Mouse (Mus musculus): Measurements from ENCODE around the gene Card9.
A peak's percentile ranks its signal among the peaks of the same experiment; 100 is the strongest.
"Not testable (repeated sequence)": the region's sequence is repeated elsewhere in the genome, so short reads cannot be mapped to it uniquely, and the experiment has no call there.

Card9 gene

DNA sequence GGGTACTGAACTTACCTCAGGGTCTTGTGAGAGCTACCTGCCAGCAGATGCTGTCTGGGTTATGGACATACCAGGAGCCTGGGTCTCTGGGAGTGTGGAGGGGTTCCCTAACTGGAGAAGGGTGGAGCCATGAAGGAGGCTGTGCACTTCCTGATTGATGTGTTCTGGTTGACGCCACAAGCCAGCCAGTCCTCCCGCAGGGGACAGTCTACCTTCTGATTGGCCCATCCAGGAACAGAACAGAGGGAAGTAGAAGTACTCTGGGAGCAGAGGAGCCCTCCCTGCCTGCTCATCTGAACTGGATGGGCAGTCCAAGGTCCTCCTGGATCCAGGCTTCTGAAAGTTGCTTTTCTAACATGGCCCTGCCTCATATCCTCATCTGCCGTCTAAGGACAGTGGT is at the start of gene Card9:
Gene Card9 (minus strand): TSS at position 147 of the 400 bp plus-strand sequence.
- peak; percentile 55 for DNase-seq

DNA sequence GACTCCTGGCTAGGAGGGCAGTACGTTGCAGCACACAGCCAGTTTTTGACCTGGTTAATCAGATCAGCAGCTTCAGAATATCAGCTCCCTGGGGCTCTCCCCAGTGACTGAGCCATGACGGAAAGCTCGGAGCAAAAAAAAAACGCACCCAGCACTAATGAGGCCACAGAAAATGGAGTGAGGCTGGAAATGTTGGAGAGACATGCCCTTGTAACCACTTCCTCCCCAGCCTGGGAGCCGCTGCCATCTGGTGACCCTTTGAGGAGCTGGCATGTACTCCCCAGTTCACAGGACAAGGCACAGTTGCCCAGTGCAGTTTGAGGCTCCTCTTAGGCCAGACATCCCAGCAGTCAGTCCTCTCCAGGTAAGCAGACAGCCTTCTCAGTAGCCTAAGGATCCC is 49.4 kb upstream of the Card9 start:
- DNase-seq: no peak

DNA sequence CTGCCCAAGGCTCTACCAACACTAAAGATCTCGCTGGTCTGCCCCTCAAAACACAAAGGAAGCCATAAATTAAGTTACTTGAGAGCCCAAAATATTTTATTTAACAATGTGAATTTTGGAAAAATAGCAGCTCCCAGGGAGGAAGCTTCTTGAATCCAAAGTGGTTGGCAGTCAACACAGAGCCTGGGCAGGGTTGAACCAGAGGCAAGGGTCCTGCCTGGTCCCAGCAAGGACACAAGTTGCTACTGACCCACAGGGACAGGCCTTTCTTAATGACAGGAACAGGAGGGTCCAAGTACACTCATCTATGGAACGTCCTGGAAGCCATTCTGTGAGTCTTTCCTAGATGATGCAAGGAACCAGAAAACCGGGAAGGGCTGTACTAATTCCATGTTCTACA is 48.6 kb upstream of the Card9 start:
- DNase-seq: no peak

DNA sequence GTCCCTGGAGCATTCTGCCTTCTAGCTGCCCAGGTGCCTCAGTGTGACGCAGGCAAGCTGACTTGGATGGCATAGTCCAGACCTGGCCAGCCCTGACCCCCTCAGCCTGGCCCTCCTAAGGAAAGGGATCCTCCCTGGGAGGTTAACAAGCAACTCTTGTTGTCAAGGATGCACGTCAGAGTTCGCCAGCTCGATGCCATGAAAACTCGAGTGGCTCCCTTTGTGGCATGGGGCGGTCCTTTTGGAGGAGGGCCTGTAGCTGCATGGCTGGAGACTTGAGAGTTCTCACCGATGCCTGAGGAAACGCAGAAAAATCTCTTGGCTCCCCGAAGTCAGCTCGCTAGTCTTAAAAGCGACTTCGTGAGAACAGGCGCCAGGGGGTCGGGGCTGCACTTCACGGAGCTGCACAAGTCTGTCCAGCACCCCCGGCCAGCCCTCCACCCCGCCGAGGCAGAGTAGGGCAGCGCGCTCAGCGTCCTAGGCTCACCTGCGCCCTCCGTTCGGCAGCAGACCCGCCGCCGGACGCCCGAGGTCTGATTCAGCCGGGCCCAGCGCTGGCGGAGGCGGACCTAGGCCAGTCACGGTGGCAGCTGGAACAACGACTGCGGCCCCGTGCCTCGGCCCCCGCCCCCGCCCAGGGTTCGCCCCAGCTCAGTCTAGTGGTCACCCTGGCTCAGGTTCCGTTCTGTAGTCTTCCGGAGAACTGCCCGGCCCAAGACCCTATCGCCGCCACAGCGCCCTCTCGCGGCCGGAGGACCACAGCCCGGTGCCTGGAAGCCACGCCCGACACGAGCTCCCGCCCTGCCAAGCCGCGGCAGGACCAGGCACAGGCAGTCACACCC is 48.0 kb upstream of the Card9 start, which contains the start of gene Inpp5e:
Gene Inpp5e (minus strand): TSS at position 689 of the 842 bp plus-strand sequence.
- peak; percentile 97 to 99 for DNase-seq

DNA sequence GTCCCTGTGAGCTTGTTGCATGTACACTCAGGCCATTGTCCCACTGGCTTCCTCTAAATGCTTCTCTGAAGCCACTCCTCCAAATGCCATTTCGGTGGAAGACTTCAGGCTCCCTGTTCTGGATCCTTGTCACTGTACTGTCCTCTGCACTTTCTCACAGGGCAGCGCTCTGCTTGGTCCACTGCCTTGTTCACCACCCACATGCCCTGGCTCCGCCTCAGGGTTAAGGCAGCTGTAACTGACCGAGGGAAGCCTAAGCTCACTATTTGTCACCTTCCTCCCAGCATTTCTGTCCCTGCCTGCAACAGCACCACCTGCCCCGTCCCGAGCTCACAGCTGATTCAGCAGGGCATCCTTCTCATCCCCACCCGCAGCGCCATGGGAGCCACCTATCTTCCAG is 42.6 kb upstream of the Card9 start:
- DNase-seq: no peak

DNA sequence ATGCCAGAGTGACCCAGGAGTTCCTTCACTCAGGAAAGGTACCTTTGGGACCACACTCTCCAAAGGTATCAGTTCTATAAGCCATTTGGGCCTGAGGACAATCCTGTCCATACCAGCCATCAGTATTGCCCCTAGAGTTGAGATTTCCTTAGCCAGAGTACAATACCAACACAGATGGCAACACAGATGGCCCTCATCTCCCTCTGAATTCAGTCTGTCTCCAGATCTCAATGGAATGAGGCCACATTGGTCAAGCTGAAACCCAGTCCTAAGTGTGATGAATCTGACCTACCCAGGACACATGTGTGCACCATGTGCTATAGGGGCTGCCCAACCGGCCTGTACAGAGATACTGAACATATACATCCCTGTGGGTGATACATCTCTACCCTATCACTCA is 41.5 kb upstream of the Card9 start:
- DNase-seq: no peak

DNA sequence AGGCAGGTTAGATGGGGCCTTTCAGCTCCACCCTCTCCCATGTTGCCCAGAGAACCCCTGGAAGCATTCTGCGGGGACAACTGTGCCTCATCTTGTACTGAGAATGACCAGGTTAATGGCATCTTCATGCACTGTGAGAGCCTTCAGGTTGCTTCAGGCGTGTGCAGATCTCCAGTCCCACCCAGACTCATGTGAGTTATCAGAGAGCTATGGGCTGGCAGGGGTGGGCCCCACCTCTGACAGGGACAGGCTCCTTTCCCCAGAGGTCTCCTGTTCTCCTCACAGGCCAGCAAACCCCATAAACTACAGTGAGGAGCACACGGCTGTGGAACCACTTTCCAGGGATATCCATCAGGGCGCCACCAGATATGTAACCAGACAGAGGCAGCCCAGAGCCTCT is 40.3 kb upstream of the Card9 start:
- DNase-seq: no peak

DNA sequence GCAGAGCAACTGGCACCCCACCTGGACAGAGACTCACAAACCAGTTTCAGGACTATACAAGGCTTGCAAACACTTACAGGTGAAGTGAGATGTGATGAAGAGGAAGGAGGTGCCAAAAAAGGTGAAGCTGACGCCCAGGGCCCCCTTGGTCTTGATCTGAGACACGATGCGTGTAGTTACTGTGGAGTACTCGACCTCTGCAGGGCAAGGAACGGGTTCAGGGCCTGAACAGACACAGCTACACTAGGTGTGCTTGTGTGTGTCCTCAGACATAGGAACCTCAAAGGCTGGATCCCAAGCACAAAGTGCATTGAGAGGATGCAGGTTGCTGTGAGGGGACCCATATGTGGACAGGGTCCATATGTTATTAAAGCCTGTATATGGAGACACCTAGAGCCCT is 39.6 kb upstream of the Card9 start:
- DNase-seq: no peak

DNA sequence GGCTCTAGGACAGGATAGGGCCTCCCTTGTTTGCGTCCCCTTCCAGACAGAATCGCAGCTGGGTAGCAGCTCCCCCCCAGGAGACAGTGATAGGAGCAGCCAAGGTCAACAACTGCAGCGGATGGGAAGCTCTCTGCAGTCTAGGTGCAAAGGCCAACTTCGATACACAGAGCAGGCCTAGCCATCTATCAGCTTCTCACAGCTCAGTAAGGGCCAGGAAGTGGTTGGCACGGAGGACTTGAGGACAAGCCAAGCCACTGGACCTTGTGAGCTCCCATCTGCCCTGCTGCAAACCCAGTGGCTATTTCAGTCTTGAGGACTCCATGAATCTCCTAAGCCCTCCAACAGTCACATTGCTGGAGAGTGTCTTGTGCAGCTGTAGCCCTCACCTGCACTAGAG is 38.9 kb upstream of the Card9 start:
- no peak for DNase-seq

DNA sequence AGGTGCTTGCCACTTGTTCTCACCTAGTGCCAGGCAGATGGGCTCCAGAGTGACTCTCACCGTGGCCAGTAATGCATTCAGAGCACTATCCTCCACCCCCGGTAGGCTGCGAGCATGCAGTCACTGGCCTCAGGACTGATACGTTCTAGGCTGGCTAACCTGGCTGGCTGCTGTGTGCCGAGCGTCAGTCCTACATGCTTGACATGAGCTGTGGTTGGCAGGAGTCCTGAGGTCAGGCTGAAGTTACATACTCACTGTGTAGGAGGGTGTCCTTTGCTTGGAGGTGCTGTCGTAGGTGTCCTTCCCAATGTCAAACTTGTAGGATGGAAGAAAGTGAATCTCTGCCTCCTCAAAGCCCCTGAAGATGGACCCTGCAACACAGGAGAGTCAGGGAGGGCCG is 38.3 kb upstream of the Card9 start:
- no peak for DNase-seq

DNA sequence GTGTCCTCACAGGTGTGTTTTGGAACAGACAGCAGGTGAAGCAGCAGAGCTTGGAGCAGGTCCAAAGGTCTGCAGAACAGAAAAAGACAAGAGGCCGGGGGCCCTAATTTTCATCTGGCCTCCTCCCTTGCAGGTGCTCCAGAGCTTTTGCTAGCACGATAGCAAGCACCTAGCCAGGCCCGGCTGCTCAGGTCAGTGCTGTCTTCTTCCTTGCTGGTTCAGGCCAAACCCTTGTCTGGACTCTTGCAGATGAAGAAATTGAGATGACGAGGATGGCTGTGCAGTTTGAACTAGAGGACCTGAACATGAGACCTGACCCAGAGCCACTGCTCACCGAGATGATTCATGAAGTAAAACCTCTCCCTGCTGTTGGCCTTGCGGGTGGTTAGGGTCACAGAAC is 30.9 kb upstream of the Card9 start:
- DNase-seq: no peak

DNA sequence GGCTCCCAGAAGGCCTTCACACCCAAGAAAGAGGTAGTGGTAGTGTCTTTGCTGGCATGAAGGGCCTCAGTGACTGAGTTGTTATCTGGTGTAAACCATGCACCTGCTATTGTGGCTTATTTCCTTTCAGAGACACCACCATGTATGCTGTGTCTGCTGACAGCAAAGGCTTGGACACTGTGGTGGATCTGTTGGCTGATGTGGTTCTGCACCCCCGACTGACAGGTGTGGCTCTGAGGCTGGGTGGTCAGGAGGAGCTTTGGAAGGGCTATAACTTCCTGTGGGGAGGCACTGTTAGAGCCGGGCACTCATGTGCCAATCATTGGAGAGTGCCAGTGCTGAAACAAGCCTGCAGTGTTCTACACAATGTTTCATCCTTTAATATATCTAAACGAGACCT is 30.2 kb upstream of the Card9 start:
- no peak for DNase-seq

DNA sequence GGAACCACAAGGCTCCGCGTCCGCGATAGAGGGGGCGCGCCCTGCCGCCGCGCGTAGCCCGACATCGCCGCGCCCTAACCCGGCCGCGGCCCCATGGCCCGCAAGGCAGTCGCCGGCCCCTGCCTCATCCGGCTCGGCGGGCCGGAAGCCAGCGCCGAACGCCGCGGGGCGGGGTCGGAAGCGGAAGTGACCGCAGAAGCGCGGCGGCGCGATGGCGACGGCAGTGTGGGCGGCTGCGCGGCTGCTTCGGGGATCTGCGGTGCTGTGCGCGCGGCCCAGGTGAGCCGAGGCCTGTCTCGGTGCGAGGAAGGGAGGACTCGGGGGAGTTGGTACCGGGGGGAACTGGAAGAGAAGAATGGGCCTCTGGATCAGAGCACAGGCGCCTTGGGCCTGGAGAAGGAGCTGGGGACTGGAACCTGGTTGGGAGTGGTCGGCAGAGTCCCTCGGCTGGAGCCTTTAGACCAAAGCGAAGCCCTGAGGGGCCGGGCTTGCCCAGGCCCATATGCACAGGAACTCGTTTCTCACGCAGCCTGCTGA is 28.5 kb upstream of the Card9 start, which contains the start of the genes Entr1 and Pmpca:
Gene Entr1 (minus strand): TSS at position 163 of the 537 bp plus-strand sequence.
Gene Pmpca (plus strand): TSS at position 186 of the 537 bp plus-strand sequence.
- peak; percentile 90 for DNase-seq

DNA sequence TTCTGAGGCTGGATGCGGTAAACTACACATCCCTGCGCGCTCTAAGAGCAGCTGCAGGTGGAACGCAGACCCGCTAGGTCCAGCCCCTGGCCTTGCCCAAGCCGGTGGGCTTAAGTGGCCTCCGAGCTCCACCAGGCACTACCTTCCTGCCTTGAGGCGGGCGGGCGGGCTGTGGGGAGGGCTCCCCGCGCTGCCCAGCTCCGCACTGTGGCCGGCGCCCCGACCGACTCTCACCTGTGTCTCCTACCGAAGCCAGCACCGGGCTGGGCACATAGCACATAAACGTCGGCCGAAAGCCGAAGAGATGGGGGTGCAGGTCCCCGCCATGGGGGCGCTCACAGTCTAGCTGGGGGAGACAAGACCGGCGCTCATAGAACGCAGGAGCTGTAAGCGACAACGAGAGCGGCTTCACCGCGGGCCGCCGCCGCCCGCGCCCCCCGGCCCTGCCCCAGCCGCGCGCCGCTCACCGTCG is 28.0 kb upstream of the Card9 start:
- no peak for DNase-seq

DNA sequence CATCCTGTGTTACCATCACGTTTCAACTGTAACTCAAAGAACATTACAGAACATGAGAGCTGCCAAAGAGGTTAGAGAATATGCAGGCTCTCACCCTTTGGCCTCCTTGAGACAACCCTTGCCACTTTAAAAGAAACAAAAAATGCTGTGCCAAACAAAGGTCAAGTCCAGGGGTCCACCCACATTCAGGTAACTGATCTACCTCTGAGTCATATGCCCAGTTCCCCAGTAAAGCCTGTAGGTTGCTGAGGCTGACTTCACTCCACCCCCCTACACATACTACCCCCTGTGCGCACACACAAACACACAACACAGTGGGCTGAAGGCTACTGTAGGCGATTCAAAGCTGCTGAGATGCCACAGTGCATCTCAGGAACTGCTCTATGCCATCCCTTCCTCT is 27.0 kb upstream of the Card9 start:
- no peak for DNase-seq

DNA sequence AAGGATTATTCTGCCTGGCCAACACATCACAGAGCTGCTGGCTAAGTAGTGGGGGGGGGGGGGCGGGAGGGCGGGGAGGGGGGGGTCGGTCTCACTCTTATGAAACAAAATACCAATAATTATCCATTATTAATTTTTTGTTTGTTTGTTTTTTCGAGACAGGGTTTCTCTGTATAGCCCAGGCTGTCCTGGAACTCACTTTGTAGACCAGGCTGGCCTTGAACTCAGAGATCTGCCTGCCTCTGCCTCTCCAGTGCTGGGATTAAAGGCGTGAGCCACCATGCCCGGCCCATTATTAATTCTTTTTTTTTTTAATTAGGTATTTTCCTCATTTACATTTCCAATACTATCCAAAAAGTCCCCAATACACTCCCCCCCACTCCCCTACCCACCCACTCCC is 20.2 kb upstream of the Card9 start:
- not testable (repeated sequence) for DNase-seq

DNA sequence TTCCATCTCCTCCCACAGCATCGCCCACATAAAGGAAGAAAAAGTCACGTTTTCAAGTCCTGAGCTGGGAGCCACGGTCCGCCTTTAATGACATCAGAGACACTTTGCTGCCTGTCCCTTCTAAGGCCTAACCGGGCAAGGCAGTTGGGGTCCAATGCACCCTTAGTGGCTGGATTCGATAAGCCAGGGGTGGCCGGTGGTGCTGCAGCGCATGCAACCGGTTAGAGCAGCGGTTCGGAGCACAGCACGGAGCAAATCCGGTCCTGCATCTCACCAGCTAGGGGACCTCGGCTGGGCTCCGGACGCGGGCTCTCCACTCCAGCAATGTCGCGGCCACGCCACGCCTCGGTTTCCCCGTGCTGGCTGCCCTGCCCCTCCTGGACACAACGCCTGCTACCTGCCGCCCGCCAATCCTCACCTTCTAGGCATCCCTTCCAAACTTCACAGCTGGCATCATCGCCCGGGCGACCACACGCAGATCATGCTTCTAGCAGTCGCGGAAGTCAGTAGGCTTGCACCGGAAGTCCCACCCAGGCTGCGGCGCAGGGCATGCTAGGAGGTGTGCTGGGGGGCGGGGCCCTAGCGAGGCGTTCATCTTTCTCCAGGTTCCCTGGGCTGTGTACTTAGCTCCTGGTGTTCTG is 19.5 kb upstream of the Card9 start, which contains the start of gene Snapc4:
Gene Snapc4 (minus strand): TSS at position 523 of the 641 bp plus-strand sequence.
- peak; percentile 86 to 88 for DNase-seq

DNA sequence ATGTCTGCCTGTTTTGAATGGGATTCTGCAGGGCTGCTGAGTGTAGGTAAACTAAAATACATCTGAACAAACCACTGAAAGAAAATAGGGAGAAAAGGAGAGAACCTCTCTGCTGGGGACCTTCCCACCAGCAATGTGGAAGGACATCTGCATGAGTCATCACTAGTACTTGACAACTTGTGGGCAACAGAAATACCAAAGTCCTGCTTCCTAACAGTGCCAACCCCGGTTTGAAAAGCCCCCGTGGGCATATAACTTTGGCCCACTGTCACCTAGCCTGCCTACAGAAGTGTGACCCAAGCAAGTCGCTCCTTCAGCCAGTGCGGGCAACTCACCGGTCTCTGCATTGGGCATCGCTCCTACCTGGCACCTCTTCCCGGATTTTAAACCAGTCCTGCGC is 11.7 kb upstream of the Card9 start:
- no peak for DNase-seq

DNA sequence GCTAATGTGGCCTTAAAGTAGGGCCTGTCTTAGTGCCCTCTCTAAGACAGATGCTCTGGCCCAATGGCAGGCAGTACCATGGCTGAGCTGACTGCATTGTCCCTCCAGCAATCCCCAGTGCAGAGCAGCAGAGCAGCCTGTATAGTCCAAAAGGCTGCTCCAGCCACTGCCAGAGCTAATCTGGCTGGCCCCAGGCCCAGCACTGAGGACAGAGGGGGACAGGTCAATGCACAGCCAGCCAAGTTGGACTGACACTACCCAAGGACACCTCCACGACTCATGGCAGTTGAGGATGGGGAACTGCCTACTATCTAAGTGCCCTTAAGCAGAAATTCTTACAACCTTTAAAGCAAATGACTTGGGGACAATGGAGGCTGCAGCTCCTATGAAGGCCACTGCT is 7.9 kb upstream of the Card9 start:
- DNase-seq: no peak

DNA sequence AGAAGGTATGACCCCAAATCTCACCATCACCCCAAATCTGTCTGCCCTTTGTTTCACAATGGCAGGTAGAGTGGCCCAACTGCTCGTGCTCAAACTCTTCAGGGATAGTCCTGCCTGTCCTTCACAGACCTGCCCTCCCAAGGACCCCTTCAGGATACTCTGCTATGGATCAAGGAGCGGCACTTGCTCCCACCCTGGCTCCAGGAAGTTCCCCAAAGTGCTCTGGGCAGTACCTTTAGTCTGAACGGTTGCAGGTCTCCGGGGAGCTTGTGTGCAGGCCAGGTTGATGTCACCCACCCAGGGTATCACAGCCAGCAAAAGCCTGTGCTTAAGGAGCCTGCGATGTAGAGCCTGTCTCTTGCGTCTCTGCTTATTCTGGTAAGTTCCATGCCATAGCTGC is 7.2 kb upstream of the Card9 start:
- DNase-seq: no peak

DNA sequence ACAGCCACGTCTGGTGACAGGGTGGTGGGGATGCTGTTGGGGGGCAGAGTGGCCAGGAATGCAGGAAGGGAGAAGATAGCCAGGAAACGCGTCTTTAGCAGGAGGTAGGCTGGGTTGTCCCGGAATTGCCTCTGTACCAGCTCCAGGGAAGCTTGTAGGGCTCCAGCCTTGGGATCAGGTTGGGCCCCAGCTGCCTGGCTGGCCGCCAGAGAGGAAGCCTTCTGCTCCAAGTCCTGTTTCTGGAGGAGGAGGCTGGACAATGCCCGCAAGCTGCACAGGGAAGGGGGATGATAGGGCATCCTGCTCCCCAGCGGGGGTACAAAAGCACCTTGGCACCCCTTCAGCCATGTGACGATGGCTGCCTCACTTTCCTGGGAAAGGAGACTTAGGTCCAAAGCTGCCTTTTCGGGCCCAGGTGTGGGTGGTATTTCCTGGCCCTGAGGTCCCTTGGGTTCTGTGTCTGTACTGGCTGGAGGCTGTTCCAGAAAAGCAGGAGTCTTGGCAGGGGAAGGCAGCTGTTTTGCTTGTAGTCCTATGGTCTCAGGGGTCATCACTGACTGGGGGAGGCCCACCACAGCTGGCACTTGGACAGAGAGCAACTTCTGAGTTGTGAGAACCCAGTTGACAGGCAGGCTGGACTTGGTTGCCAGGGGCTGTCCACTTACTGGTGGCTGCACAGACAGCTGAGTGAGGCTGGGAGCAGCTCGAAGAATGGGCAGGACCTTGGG is 4.2 kb upstream of the Card9 start:
- peak; percentile 75 to 84 for DNase-seq

DNA sequence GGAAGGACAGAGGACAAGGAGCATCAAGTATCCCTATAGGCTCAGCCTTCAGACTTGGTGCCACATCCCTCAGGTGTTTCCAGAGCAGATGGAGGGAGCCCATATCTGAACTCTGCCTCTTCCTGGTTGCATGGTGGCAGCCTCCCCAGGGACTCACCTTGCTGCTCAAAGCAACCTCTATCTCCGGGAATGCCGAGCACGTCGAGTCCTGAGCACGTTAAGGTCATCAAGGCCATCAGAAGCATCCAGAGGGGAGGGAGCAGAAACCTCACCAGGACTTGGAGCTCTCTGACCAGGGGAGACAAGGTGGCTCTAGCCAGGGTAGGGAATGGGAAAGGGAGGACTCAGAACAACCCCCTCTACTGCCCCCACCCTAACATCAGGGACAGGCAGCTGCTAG is 2.8 kb upstream of the Card9 start:
- no peak for DNase-seq

DNA sequence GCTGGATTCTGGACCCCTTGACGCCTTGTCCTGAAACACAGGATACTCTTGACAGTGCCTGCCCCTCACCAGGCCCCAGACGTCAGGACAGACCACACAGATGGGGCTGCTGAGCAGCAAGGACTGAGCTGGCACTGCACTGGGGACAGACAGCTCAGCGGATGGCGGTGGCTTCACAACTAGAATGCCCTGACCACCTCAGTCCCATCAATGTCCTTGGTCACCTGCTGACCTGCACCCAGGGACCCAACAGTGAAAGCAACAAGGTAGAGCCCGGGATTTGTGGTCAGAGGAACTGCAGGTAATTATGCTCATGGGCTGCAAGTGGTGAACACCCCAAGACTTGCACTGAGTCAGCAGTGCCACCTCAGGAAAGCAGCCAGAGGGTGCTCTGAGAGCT is 2.3 kb upstream of the Card9 start:
- DNase-seq: no peak
